Mouse (Mus musculus) layer of hippocampus, adult 9-10 months (tissue): ENCODE measurements around the gene Tmem150a.

Experiments used
- DNase-seq: peaks from one replicate; pipeline ENCODE4 v3.0.0; 2022; ENCODE audit warnings: low spot score

Gene Tmem150a

DNA sequence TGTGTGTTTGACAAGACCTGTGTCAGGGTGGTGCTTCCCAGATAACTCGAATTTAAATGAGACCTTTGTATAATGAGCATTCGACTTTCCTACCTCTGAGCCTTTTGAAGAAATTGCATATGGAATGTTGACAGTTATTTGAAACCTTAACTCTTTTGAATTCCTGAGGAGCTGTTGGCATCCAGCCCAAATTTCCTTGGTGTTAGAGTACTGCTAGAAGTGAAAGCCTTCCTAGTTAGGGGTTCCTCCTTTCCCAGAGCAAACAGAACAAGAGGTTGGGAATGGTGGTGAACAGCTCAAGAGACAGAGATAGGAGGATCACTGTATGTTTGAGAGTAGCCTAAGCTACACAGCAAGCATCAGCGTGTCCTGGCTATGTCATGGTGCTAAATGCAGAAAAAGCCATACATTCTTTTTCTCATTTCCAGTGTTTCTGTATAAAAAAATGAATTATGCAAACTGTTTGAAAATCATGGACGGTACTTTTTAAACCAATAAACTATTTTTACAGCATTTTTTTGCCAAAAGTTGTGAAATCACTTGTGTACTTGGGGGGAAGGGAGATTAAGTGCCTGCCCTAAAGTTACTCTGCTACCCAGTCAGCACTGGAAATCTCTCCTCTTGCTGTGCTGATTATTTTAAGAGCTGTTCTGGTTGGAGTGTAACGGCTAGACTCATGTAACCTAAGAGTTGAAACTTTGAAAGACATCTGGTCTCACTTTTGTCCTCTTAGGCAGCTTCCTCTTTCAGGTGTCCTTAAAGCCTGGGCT is 2.4 kb upstream of the Tmem150a start:
- DNase-seq: no peak

DNA sequence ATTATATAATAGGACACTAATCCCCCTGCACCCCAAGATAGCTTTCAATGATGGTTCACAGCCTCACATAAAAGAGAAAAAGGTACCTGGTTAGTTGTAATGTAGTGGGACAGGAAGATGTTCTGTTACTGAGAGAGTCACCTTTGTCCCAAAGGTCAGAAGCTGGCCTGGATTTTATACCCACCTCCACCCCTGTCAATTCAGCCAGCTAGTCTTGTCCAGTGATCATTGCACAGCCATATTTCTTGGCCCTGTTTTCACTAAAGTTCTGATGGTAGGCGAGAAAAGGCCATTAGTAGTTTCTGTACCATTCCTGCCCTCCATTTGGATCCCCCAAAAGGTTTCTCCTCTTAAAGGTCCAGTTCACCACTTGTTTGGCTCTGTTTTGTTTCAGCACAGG is 1.2 kb upstream of the Tmem150a start:
- DNase-seq: no peak

- no peak for DNase-seq
These were observed 820 bp downstream of the Tmem150a start for GRCm38 (mm10) chr6:72356001-72356532.

- no peak for DNase-seq
These were observed 2.2 kb downstream of the Tmem150a start for GRCm38 (mm10) chr6:72357164-72358079.

DNA sequence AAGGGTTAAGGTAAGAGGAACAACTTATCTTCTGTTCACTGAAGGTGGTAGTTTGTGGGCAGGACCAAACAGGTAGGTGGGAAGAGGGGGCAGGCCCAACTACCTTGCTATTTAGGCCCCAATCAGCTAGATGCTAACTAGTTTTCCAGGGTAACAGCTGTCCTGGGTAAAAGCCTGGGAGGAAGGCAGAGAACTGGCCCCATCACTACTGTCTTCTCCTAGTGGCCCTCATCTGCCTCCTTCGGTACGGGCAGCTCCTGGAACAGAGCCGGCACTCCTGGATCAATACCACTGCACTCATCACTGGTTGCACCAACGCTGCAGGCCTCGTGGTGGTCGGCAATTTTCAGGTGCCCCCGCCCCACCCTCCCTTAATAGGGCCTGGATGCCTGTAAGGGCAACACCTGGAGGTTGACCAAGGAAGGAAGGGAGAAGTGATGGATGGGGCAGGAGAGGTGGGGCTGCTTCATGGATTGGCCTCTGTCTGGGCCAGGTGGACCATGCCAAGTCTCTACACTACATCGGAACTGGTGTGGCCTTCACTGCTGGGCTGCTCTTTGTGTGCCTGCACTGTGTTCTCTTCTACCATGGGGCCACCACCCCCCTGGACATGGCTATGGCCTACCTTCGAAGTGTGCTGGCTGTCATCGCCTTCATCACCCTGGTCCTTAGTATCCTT is 3.0 kb downstream of the Tmem150a start:
- no peak for DNase-seq

DNA sequence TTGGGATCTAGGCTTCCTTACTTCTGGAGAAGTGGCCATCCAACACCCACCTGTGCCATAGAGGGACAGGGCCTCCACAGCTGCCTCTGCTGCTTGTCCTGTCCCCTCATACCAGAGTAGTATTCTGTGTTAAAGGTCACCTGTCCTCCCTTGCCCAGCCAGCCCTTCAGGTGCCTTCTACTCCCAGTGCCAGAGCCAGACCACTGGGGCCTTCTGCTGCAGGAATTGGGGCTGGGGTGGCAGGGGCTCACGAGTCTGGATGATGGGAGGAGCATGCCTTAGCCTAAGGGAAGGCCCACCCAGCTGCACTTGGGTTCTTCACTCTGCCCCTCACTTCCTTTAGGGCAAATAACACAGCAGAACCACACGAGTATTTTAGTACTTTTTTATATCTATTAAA is 4.1 kb downstream of the Tmem150a start:
- DNase-seq: no peak

DNA sequence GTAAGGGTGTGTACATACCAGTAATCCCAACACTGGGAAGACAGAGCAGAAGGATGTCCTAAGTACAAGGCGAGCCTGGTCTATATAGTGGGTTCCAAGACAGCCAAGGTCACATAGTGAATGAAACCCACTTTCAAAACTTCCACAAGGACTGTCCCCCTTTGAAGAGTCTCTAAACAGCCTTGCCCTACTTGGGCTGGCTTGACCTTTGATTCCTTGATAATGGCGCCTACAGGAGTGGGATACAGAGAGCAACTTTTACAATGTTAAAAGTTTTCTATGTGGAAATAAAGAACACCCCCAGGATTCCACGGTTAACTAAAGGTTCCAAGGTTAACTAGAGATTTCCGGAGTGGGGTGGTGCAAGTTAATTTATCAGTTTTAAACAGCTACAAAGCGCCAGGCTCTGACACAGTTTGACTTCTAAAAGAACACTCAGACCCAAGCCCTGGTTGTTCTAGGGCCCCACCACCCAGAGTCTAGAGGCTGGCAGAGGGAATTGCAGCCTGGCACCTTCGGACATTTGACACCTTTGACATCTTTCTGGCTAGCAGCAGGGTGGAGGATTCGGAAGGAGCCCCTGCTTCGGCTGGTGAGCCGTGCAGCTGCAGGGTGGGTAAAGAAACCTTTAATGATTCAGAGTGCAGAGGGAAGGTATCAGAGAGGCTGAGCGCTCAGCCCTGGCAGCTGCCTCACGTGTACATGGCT is 4.8 kb downstream of the Tmem150a start:
- no peak for DNase-seq

DNA sequence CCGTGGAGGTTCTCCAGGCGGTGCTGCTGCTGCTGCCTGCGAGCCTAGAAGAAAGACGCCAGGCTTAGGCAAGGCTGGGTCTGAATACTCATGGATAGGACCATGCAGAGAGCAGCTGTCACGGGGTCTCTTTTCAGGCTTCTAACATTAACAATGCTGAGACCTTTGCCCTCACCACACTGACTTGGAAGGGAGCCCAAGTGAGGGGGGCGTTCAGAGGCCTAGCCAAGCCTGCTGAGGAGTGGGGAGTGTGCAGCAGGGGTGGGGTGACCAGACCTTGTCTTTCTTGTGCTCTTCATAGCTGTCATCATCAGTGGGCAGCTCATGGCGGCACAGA is 5.3 kb downstream of the Tmem150a start:
- DNase-seq: no peak

GRCm38 (mm10) chr6:72361121-72361551 is 5.9 kb downstream of the Tmem150a start:
- no peak for DNase-seq

DNA sequence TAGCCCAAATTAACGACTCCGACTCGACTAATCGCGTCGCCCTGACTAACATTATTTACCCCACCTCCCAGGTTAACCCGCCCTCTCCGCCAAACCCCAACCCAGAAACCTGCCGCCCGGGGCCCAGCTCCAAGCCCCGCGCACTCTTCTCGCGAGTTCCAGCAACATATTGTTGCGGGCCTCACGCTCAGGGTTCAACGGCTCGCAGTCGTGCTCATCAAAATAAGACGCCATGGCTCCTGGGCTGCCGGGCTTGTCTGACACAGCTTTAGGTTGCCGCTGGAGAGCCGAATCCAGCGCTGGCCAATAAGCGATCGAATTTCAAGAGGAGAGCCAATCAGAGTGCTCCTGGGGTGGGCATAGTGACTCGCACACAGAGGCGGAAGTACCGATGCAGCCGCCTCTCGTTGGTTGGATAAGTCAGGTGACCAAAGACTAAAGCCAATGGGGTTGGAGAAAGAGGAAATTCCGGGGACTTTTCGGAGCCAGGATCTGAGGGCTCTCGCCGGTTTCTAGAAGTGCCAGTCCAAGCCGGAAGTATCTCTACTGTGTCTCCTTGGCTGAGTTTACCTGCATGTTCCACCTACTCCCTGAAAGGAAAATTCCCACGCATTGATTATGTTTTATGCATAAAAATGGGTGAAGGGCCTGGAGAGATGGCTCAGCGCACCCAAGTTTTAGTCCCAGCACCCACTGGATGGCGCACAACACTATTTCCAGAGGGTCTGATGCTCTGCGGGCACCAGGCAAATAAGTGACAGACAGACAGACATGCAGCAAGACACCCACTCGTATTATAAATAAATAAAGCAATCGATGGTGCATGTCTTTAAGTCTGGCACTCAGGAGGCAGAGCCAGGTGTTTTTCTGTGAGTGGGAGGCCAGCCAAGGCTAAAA is 7.1 kb downstream of the Tmem150a start:
- DNase-seq: peak; percentile 96

DNA sequence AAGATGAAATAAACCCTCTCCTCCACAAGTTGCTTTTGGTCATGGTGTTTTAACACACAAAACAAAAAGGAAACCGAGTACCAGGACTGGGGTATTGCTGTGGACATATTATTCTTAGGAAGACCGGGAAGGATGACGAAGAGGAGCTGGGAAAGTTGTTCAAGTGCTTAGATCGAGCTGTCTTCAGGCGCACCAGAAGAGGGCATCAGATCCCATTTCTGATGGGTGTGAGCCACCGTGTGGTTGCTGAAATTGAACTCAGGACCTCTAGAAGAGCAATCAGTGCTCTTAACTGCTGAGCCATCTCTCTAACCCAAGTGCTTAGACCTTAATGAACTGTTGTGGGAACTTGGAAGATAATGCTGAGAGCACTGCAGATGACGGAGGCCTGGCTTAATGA is 8.8 kb downstream of the Tmem150a start:
- no peak for DNase-seq

GRCm38 (mm10) chr6:72364985-72365384 is 9.7 kb downstream of the Tmem150a start:
- DNase-seq: no peak

- no peak for DNase-seq
These were observed 11.1 kb downstream of the Tmem150a start for GRCm38 (mm10) chr6:72366304-72366703.

GRCm38 (mm10) chr6:72366844-72367443 is 11.7 kb downstream of the Tmem150a start, which contains the start of gene Rnf181:
TSS of gene Rnf181 (minus strand) at chr6:72366956.
- DNase-seq: no peak

GRCm38 (mm10) chr6:72367460-72367974 is 12.3 kb downstream of the Tmem150a start:
- no peak for DNase-seq

DNA sequence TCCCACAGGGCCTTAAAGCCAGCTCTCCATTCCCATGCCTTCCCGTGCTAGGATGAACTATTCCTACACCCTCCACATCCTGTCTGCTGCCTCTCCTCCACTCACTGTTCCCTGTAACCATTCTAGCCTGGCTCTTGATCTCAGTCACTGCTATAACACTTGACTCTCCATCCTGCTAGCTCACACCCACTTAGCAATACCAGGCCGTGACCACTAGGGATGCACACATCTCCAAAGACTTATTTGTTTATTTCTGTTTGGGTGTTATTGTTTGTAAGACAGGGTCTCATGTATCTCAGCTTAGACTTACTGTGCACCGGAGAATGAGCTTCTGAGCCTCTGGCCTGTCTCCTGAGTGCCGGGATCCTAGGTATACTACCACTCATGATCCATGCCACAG is 14.3 kb downstream of the Tmem150a start:
- DNase-seq: no peak

DNA sequence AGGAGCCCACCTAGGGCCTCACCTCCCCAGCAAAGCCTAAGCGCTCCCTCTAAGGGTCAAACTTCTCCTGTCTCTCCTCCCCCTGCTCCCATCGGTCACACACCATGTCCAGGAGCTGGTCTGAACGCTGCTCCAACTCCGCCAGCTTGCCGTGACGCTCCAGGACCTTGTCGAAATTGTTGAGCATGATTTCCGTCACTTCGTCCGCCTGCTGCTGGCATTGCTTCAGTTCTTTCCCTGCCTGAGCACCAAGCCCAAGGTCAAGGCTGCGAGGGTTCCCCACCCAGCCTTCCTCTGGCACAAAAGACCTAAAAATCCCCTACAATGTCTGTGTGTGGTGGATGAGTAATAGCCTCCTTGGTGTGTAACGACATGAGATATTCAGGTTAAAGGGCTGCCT is 14.8 kb downstream of the Tmem150a start:
- no peak for DNase-seq

GRCm38 (mm10) chr6:72371147-72371546 is 15.9 kb downstream of the Tmem150a start:
- no peak for DNase-seq

DNA sequence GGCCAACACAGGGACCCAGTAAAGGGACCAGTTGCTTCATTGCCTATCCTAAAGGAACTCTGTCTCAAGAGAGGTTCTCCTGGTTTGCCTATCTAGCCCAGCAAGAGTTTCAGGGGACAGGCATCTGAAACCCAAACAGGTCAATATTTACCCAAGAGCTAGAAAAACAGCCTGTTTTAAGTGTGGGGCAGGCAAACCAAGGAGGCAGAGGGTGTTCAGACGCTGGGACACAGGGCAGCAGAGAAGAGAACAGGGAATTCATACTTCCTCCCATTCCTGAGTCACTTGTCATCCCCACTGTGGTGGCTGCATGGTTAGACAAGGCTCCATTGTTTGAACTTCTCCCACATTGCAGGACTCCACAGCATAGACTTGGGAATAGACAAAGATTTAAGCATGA is 16.3 kb downstream of the Tmem150a start:
- DNase-seq: no peak

GRCm38 (mm10) chr6:72373184-72373583 is 17.9 kb downstream of the Tmem150a start:
- DNase-seq: no peak
